Mouse (Mus musculus): ENCODE data around the gene Slc37a3.

DNA sequence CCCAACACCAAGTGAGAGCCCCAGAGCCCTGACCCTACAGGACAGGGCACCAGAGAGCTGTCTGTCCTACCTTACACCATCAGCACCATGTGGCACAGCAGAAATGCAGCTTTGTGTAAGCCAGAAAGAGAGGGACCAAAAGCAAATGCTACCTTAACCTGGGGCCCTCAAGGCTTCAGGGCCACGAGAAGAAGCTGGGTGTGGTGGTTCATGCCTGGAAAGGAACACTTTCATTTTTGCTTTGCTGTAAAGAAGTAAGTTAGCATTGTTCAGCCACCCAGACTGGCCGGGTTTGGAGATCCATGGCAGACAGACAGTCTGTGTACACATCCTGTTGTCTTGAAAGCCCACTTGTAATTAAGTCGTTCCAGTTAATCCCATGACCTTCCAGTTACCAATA, 89.7 kb downstream of the Slc37a3 start:
- no peak for TF ChIP-seq CTCF (IDR thresholded peaks at IDR 0.05; ENCODE audit: extremely low read depth, insufficient read depth, low read length)
- TF ChIP-seq POLR2A (IDR thresholded peaks at IDR 0.05; ENCODE audit: extremely low read depth, insufficient read depth, low read length), result no peak
